Mouse (Mus musculus): ENCODE results near the gene Clcnkb.

- TF ChIP-seq EP300 (IDR thresholded peaks at IDR 0.05; ENCODE audit: low read length): no peak
- no peak for TF ChIP-seq POLR2A (IDR thresholded peaks at IDR 0.05; ENCODE audit: low read depth, low read length)
- no peak for TF ChIP-seq HCFC1 (IDR thresholded peaks at IDR 0.05; ENCODE audit: low read depth, low read length)
- TF ChIP-seq RCOR1 (conservative IDR thresholded peaks at IDR 0.05; ENCODE audit: low read depth, low read length): no peak
- peak; percentile 84 to 97 for TF ChIP-seq CTCF (conservative IDR thresholded peaks at IDR 0.05 in 1 of 2, IDR thresholded peaks at IDR 0.05 in 1 of 2; ENCODE audit: low read depth in 2 of 2, low read length in 2 of 2)
- peak; percentile 89 for TF ChIP-seq ZC3H11A (IDR thresholded peaks at IDR 0.05; ENCODE audit: low read depth, low read length)
- no peak for TF ChIP-seq GABPA (IDR thresholded peaks at IDR 0.05; ENCODE audit: insufficient replicate concordance, low read depth, low read length)
- TF ChIP-seq ZKSCAN1 (IDR thresholded peaks at IDR 0.05; ENCODE audit: borderline replicate concordance, low read depth, low read length): no peak
These were observed 52.8 kb downstream of the Clcnkb start for GRCm38 (mm10) chr4:141362937-141363548.

Data from CH12.LX (cell line).